Mouse (Mus musculus) C2C12 (cell line): Measurements from ENCODE around the gene Zfhx3.

Experiments
- CEBPB ChIP-seq: IDR thresholded peaks from one replicate; pipeline ENCODE4 v1.6.1; 2011; ENCODE audit warnings: low read depth, mild to moderate bottlenecking, control low read depth, moderate library complexity
- CTCF ChIP-seq: IDR thresholded peaks from one replicate; pipeline ENCODE4 v1.5.1; 2011; ENCODE audit not compliant: control insufficient read depth, insufficient read depth, insufficient read length
- FOSL1 ChIP-seq: IDR thresholded peaks from one replicate; pipeline ENCODE4 v1.8.0; 2011; ENCODE audit warnings: mild to moderate bottlenecking, low read length; ENCODE audit not compliant: poor library complexity, insufficient read depth, severe bottlenecking
- MAX ChIP-seq: IDR thresholded peaks from one replicate; pipeline ENCODE4 v1.6.1; 2011; ENCODE audit warnings: mild to moderate bottlenecking, control low read depth
- MYOD1 ChIP-seq: IDR thresholded peaks from one replicate; pipeline ENCODE4 v1.6.1; 2011; ENCODE audit warnings: low read depth; ENCODE audit not compliant: control insufficient read depth, insufficient read length
- MYOG ChIP-seq: IDR thresholded peaks from one replicate; pipeline ENCODE4 v1.6.1; 2011; ENCODE audit not compliant: control insufficient read depth, insufficient read length; ENCODE audit errors: extremely low read depth
- USF1 ChIP-seq: IDR thresholded peaks from one replicate; pipeline ENCODE4 v1.6.1; 2011; ENCODE audit warnings: low read depth, mild to moderate bottlenecking, control low read depth, moderate library complexity

- TF ChIP-seq CTCF (no peak), MYOG (no peak), USF1 (no peak), FOSL1 (no peak), MYOD1 (no peak), MAX (no peak), CEBPB (no peak)
These were observed 732.6 kb downstream of the Zfhx3 start for GRCm38 (mm10) chr8:108675001-108675525.
